Mouse (Mus musculus): ENCODE measurements around the gene Krt7. TPM values are rescaled to one million over a fixed set of nuclear protein-coding genes. Genes with fewer than 3 reads are reported as not detected.

Gene Krt7
- total RNA-seq (2021): 10 to 100 TPM in 1 of 2 experiments, 1 to 10 TPM in 1; 4.1 to 12.3 TPM
- long read RNA-seq, experiment 1, full-length matches to known transcripts: 4 of 5 reads
- long read RNA-seq, experiment 1, partial matches to known transcripts: 0 of 5 reads
- long read RNA-seq, experiment 1, other reads (novel, unspliced or antisense): 1 of 5 reads
- long read RNA-seq, experiment 2, full-length matches to known transcripts: 12 of 20 reads
- long read RNA-seq, experiment 2, partial matches to known transcripts: 4 of 20 reads
- long read RNA-seq, experiment 2, other reads (novel, unspliced or antisense): 4 of 20 reads

DNA sequence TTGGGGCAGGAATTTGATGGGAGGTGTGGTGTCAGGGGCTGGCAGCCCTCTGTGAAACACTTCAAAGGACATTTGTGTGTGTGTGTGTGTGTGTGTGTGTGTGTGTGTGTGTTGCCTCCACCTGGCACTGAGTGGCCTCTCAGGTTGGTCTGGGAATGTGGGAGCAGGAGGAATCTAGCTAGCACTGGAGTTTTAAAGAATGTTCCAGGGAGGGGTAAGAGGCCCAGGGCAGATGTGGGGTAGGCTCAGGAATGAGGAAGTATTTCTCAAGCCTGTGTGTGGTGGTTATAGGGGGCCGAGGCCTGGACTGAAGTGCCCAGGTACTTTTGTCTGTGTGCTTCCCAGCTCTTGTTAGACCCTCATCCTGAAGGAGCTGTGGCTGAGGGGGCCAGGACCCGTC lies at the start of gene Krt7:
Gene Krt7, plus strand, starts transcription at position 269 of the 400 bp plus-strand sequence.
- DNase-seq (ENCODE audit: low spot score in 2 of 2): no peak

DNA sequence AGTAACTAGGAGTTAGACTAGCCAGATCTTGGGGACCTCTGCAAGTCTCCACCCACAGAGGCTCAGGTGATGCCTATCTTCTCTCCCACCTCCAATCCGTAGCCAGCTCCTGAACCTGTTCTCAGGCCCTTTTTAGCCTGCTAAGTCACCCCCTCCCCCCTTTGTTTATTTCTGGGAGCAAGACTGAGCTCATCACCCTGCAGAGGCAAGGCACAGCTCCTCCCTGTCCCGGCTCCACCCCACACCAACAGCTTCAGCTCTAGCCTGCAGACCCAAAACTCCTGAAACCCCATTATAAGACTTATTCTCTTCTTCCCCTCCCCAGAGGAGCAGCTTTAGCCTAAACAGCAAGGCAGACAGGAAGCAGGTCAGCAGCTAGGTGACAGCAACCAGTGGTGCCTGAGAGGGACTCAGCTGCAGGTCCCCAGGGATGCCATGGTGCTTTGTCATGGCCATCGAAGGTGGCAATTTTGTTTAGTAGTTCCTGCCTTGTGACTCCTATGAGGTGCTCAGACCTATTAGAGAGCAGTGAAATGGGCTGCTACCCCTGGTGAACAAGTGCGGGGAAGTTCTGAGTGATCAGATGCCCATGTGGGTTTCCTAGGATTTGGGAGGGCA lies 48.3 kb upstream of the Krt7 start:
- DNase-seq (ENCODE audit: low spot score in 2 of 2): no peak

DNA sequence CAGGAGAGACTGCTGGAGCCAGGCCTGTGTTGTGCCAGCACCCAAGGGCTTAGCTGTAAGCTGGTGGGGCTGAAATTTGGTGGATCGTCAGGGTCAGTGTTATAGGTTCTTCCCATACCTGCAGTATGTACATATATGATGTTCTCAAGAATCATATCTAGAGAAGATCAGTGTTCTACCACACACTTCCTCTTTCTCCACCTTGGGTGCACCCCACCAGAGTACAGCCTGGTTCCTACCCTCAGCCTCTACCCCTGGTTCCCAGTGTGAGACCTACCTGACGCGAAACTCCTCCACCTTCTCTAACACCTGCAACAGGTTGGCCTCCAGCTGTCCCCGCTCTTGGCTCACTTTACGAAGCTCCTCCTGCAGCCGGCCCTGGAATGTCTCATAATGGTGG lies 46.9 kb upstream of the Krt7 start:
- no peak for DNase-seq (ENCODE audit: low spot score in 2 of 2)

DNA sequence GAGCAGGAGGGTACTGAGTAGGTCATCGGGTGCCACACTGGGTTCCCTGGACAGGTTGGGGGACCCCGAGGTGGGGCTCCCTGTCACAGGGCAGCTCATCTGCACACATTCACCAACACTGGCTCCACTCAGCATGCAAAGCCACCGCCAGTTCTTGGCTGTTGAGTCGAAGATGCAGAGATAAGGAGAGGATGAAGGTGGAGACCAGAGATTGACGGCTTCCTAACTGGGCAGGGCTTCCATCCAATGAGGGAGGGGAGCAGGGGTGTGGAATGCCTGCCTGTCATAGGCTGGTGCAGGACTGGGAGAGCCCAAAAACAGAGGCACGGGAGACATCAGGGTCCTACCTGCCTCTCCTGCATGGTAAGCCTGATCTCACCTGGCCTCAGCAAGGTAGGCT lies 46.4 kb upstream of the Krt7 start:
- no peak for DNase-seq (ENCODE audit: low spot score in 2 of 2)

DNA sequence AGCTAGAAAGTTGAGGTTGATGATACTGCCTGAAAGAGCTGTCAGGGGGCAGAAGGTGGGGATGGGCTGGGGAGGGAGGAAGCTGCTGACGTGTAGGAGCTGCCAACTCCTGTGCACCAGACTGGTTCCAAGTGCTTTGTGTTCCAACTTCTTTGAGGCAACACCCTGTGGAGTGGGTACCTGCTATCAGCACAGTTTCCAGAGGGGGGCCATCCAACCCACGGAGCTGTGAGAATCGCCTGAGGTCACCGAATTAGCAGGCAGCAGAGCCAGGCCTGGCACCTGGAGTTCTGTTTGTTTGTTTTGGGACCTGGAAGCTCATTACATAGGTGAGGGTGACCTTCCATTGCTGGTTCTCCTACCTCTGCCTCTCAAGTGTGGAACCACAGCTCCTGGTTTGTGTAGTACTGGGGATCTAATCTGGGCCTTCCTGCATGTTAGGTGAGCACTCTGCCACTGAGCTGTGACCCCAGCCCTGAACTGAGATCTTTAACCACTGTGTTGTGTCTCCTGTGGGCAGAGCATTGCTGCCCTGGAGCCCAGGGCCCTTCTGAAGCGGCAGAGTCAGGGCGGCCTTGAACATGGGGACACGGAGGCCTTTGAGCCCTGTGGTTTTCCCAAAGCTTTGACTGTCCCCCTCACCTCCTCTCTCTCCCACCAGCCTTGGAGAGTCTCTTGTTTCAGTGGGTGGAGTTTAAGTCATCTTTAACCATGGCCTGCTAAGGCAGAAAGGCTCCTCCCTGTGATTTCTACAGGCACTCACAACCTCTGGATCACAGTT lies 45.8 kb upstream of the Krt7 start:
- DNase-seq (ENCODE audit: low spot score in 2 of 2): no peak

DNA sequence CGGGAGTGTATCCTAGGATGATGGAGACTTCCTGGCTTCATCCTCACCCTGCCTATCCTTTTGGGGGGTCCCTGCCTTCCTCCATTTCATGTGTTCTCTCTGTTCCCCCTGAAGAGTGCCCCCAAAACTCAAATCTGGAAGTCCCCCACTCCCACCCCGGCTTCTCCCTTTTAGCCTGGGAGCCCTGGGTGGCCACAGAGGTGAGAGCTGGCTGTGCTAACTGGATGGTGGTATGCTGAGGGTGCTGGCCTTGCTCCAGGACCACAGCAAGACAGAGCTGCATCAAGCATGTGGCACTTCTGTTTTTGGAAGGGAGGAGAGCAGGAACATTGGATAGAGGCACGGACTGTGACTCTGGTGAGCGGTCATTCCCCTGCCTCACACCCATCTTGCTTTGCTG lies 45.1 kb upstream of the Krt7 start:
- no peak for DNase-seq (ENCODE audit: low spot score in 2 of 2)

DNA sequence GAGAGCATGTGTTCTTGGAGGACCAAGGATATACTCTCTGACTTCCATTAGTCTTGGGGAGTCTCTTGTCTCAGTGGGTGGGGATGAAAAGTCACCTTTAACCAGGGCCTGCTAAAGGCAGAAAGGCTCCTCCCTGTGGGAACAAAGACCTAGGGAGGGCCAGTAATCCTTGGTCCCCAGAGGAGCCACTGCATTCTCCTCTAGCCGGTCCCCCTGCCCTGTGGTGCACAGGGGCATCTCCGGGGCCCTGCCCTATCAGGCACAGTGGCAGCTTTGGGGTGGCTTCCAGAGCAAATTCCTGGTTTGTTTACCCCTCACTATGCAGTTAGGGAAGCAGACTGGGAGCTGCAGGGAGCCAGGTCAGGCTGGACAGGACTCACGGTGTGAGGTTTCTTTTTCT lies 44.4 kb upstream of the Krt7 start:
- DNase-seq (ENCODE audit: low spot score in 2 of 2): no peak

DNA sequence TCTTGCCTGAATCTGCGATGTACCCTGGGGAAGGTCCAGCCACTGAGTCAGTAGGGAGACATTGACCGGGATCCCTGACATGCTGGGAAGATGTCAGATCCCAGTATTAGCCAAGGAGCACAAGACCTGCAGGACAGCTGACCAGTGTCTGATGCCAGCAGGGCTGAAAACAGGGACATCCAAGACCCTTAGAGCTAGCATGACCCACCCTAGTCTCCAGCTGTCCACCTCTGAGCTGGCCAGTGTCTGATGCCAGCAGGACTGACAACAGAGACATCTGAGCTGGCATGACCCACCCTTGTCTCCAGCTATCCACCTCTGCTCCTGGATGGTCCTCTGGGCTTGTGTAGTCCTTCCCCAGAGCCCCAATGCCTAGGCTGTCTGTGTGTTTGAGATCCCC lies 43.9 kb upstream of the Krt7 start:
- no peak for DNase-seq (ENCODE audit: low spot score in 2 of 2)

DNA sequence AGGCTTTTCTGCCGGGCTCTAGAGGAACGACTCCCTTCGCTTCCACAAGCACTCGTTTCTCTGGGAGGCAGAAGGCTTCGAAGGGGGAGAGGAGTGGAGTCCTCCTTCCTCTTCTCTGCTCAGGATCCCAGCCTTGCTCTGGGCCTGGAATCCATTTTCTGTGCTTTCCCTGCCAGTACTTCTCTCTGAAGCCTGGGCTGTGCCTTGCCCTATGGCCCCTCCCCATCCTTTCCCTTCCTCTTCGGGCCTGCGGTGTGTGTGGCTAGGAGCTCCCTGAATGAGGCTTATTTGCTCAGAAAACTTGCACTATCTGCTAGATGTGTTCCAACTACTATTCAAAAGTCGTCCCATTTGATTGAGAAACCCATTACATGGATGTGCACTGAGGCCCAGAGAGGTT lies 43.3 kb upstream of the Krt7 start:
- no peak for DNase-seq (ENCODE audit: low spot score in 2 of 2)

DNA sequence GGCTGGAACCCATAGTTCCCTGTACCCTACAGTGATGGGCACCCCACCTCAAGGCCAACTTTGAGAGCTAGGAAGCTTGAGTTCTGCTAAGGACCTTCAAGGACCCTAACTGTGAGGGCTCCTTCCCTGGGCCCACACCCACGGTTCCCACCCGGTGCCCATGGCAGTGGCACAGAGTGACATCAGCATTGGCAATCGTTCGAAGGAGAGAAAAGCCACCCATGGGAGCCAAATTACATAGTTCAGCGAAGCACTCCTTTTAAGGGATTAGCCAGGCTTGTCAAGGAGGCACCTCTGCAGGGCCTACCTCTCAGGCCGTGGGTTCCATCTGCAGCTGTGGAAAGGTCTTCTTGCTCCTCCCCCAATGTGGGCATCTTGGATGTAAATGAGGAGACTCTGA lies 42.8 kb upstream of the Krt7 start:
- DNase-seq (ENCODE audit: low spot score in 2 of 2): no peak

DNA sequence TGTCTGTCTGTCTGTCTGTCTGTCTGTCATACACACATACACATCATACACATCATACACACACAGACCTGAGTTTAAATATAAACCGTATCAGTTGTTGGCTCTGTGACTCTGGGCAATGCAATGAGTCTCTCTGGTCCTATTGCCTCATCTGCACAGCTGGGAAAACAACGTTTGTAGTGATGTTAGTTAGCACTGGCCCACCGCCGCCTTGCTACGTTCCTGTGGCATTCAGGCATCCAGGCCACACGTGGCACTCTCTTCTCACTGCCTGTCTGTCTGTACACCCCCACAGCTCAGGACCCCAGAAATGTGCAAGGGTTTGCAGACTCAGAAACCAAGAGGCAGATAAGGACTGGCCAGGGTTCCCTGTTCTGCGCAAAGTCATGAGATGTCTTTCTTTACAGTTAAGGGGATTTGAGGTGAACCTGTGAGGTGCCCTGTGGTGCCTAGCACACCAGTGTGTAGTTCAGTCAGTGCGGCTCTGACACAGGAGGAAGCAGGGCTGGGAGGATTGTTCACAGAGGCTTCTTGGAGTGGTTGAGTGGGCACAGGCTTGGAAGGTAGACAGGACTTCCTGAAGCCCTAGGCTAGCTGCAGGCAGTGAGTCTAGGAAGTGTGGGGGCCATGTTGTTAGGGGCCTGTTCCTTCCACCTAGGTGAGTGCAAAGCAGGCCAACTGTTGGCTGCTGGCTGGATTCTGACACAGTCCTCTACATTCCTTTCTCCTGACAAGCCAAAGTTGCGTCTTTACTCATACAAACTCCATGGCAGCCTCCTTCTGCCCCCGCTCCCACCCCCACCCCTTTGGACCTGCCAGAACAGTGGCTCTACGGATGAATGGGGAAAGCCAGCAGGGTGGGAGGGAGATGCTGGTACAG lies 42.1 kb upstream of the Krt7 start:
- no peak for DNase-seq (ENCODE audit: low spot score in 2 of 2)

DNA sequence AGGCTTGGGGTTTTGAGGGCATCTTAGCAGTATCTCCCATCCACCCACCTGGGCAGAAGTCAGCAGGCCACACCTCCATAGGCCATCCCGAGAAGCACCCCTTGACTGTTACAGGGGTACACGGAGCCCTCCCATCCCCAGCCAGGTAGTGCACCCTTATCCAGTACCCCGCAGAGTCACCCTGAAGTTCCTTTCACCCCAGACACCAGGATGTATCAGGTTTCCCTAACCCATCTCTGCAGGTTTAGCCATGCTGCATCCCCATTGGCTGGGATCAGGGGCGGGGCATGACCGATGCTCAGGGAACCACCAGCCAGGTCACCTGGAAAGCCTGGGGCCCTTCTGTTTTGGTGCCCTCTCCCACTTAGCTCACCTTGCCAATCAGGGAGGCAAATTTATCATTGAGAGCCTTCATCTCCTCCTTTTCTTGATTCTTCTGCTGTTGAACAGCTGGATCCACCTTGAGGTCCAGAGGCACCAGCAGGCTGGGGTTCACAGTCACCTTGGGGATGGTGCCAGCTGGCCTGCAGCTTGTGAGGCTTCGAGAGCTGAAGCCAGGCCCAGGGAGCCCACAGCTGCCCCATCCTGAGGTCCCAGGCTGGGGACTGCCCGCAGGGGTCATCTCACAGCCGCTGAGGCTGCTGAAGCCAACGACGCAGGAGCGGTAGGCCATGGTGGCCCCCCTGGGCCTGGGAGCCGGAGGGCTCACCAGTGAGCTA lies 41.3 kb upstream of the Krt7 start:
- peak in 1 of 2 experiments; percentile 26 for DNase-seq (ENCODE audit: low spot score in 2 of 2)

DNA sequence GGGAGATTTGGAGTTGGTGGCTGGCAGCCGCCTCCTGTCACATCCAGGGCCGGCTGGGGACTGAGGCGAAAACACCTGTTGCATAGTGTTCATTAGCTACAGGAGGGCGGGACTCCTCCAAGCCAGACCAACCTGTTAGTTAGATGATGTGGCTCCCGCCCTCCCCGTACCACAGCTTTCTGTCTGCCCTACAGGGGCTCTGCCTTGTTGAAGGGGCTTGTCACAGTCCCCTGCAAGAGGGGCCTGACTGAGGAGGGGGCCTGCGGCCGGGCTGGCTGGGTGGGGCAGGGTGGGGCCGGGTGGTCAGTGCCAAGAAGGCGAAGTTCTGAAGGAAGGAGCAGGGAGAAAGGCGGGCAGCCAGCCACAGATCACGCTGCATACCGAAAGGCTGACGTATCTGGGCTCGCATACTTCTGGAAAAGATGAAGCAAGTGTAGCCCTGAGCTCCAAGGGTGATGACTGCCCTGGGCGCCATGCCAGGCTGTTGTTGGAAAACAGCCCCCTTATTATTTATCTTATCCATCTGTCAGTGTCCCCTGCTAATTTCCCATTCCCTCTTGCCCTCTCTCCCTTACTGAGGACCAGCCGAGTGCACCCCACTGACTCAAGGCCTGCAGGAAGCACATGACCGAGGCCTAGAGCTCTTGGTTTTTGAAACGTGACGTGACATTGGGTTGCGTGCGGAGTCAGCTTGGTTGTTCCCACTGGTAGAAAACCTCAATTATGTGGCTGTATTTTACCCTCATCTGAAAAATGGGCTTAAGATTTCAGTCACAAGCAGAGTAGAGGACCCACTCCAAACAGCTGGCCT lies 40.5 kb upstream of the Krt7 start, which contains the start of gene Krt80:
Gene Krt80, minus strand, starts transcription at position 62 of the 811 bp plus-strand sequence.
- DNase-seq (ENCODE audit: low spot score in 2 of 2): peak; percentile 60 to 69

DNA sequence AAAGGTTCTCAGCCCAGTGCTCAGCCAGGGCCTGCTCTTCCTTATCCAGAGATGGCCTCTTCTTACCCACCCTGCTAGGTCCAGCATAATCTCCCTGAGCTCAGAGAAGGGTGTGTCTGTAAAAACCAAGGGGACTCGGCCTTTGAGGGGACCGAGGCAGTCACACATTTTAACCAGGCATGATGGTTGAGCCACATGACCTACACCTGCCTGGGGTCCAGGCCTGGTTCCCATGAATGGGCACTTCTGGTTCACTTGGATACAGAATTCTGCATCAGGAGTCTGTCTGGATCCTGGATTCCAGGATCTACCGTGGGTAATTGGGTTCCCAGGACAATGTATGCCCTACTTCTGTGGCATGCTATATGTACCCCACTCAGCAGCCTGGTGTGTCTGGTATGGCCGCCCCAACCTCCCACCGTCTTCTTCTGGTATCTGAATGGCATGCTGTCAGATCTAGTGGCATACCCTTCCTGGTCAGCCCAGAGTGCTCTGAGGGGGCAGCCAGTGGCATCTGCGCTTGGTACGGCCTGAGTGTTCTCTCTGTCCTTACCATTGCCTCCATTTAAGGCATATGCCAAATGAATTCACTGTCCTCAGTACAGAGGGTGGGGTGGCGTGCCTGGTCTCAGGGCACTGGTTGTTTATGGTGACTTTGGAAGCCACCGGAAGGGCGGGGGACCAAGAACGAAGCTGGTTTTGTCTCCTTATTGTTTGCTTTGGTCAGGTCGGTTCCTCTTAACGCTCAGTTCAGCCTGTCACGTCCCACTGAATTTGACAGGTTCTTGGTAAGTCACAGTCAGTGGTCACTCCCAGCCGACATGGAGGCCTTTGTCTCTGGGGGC lies 39.5 kb upstream of the Krt7 start:
- no peak for DNase-seq (ENCODE audit: low spot score in 2 of 2)

DNA sequence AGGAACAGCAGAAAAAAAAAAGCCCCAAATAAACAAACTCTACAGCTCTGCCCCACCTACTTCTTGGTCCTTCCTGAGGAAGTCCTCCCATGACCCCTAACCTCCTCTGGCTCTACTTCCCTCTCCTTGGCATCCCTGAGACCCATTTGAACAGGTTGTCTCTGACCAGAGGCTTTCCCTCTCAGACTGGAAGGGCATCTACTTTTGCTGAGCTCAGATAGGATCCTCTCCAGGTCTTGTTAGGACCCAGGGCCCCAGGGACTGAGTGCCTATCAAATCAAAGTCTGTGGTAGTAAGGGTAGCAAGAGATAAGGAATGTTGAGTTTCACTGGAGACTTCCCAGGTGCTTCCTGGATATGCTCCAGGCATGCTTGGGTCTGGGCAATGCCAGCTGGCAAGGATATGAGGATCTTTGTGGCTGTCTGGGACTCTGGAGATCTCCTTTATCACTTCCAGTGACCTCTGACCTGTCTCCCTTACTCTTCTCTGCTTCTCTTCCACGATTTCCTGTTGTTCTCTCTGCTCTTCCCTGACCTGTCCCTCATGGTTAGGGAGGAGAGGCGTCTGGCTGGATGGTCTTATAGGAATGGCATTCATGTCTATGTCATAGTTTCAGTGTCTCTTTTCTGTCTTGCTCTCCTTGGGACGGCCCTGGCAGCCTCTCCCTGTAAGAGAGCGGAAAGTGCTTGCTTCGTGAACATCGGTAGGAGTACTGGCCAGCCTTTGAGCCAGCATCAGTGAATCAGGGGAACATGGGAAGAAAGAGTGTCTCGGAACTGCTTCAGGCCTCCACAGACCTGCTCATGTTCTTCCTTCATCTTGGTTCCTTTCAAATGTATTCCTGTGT lies 38.5 kb upstream of the Krt7 start:
- no peak for DNase-seq (ENCODE audit: low spot score in 2 of 2)

DNA sequence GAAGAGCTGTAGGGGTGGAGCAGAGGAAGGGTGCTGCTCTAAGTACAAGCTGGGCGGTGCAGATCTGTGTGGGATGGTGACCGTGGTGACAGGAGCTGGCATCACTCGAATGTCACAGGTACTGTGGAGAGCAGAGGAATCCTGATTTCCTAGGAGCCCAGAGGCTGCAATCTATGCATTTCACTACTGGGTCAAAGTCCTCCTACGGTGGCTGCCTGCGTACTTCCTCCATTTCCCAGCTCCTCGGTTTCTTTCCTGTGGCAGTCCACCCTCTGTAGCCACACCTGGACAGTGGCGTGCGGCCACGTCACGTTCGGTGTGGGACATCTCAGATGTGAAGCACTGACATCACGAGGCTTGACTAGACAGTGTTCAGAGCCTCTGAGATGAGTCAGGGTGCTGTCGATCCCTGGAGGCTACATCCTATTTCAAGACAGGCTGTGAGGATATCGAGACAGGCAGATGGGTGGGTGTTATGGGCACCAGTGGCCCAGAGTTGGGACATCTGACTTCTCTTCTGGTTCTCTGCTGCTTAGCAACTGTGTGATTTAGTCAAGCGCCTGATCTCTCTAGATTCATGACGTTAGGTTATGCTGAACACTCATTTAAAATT lies 37.5 kb upstream of the Krt7 start:
- no peak for DNase-seq (ENCODE audit: low spot score in 2 of 2)

DNA sequence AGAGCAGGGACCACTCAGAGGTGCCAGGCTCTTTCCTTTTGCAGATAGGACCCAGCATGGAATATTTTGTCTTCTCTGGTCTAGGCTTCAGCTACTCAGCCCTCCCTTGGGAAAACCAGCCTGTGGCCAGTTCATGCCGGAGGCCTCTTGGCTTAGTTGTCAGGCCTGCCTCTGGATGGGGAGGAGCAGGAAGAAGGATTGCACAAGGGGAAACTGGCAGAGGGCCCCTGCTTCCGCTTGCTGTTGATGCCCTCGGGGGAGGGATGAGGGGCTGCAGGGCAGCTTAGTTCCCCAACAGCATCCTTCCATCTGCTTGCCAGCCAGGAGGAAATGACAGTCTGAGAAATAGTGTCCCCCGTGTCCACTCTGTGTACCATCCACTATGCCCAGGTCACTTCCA lies 36.0 kb upstream of the Krt7 start:
- DNase-seq (ENCODE audit: low spot score in 2 of 2): peak in 1 of 2 experiments; percentile 21
